Mouse (Mus musculus) thymus, adult 2 months (tissue): ENCODE data around the gene 1110008P14Rik. TPM values are rescaled to one million over a fixed set of nuclear protein-coding genes. Genes with fewer than 3 reads are reported as not detected.

Source experiments
- DNase-seq: peaks from one replicate; pipeline ENCODE4 v3.0.0; 2021
- H3K27ac ChIP-seq: fragments of 200-500 bp; 2 replicates; pipeline ENCODE4 v1.5.1; 2012; ENCODE audit warnings: low read length, control low read depth; ENCODE audit not compliant: control insufficient read depth, insufficient read depth
- H3K27me3 ChIP-seq: fragments of 200-500 bp; 2 replicates; pipeline ENCODE4 v1.6.1; 2012; ENCODE audit warnings: mild to moderate bottlenecking, low read length, moderate library complexity, mixed read lengths; ENCODE audit not compliant: control insufficient read depth, insufficient read depth
- H3K36me3 ChIP-seq: fragments of 200-500 bp; 2 replicates; pipeline ENCODE4 v1.6.1; 2012; ENCODE audit warnings: mild to moderate bottlenecking, low read length, moderate library complexity; ENCODE audit not compliant: control insufficient read depth, insufficient read depth
- H3K4me1 ChIP-seq: fragments of 200-500 bp; replicated peaks from 2 replicates; pipeline ENCODE4 v1.6.1; 2012; ENCODE audit warnings: low read length; ENCODE audit not compliant: control insufficient read depth, insufficient read depth
- H3K4me3 ChIP-seq: fragments of 200-500 bp; 2 replicates; pipeline ENCODE4 v1.5.1; 2012; ENCODE audit warnings: mild to moderate bottlenecking, low read length, control low read depth, moderate library complexity; ENCODE audit not compliant: control insufficient read depth, insufficient read depth
- CTCF ChIP-seq: fragments of 200-500 bp; IDR thresholded peaks from 2 replicates; pipeline ENCODE4 v1.5.1; 2012; ENCODE audit warnings: mild to moderate bottlenecking, control low read depth, low read length, moderate library complexity, borderline replicate concordance; ENCODE audit not compliant: control insufficient read depth, poor library complexity, insufficient read depth; ENCODE audit errors: extremely low read depth
- POLR2A ChIP-seq: fragments of 200-500 bp; IDR thresholded peaks from 2 replicates; pipeline ENCODE4 v1.6.1; 2012; ENCODE audit warnings: mild to moderate bottlenecking, low read length, control low read depth, moderate library complexity; ENCODE audit not compliant: control insufficient read depth, poor library complexity, insufficient read depth; ENCODE audit errors: extremely low read depth
- WGBS: fragments of 180-500 bp; shearing (Covaris S2); methylation state at CpG from one replicate; pipeline ENCODE4 v1.1.7; 2018; 5-methylcytosine and 5-hydroxymethylcytosine counted together
- polyA plus RNA-seq: library from polyadenylated mRNA; depleted of rRNA; stranded (reverse); fragments of >200 nt; gene quantifications from 2 replicates; pipeline ENCODE4 v1.2.3, GENCODE M21; 2012

The 1110008P14Rik gene
- polyA plus RNA-seq, 1 experiment, result 257 TPM

- Histone ChIP-seq H3K4me1 (peaks cover 15% of the 10 kb centered on the region), H3K4me3 (peak within 1 kb of the TSS; percentile 85), H3K36me3 (no peaks in the 10 kb centered on the region), H3K27ac (peak within 1 kb of the TSS; percentile 39; the same call in 1 of the 2 replicates), H3K27me3 (no peaks in the 10 kb centered on the region)
- DNase-seq, result peak; percentile 95
- TF ChIP-seq CTCF, result no peak
- peak; percentile 39; the same call in 1 of the 2 replicates for TF ChIP-seq POLR2A
- under 1% methylated on average over 31 of the region's 31 CpGs for WGBS
Measured at GRCm38 (mm10) chr2:32395484-32395945, 13.8 kb upstream of the 1110008P14Rik start, which contains the start of gene Ptges2. Gene Ptges2 (plus strand): TSS chr2:32395896.

GRCm38 (mm10) chr2:32394973-32395372 is 13.2 kb upstream of the 1110008P14Rik start:
- H3K4me3 ChIP-seq, result peak overlapping the region; percentile 85
- H3K4me1 ChIP-seq, result peaks cover 15% of the 10 kb centered on the region
- no peaks in the 10 kb centered on the region for H3K27me3 ChIP-seq
- WGBS, result 3% methylated on average over 8 of the region's 8 CpGs
- peak; percentile 64 for DNase-seq
- H3K27ac ChIP-seq, result no peak overlapping the region; the same call in 1 of the 2 replicates
- TF ChIP-seq POLR2A (no peak), CTCF (no peak)
- H3K36me3 ChIP-seq, result no peaks in the 10 kb centered on the region

GRCm38 (mm10) chr2:32392063-32392462 is 10.3 kb upstream of the 1110008P14Rik start:
- Histone ChIP-seq H3K27ac (no peak overlapping the region), H3K4me1 (peaks cover 20% of the 10 kb centered on the region), H3K4me3 (no peak overlapping the region), H3K36me3 (no peaks in the 10 kb centered on the region), H3K27me3 (no peaks in the 10 kb centered on the region; the same call in 1 of the 2 replicates)
- WGBS, result 98% methylated on average over 5 of the region's 5 CpGs
- TF ChIP-seq POLR2A, result no peak
- TF ChIP-seq CTCF, result no peak
- DNase-seq, result no peak

DNA sequence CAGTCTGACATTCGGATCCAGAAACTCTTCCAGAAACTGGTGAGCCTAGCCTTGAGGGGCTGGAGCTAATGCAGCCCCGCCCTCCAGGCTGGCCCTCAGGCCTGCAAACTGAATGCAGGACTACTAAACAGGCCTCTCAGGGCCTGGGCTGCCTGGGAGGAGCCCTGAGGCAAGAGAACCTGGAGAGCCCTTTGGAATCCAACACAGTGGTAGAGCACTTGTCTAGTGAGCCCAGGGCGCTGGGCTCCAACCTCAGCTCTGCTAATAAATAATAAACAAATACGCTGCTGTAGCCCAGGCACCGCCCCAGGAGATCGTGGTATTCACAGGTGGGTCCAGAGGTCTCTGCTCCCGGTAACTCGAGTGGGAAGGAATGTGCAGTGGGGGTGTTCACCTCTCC is 9.1 kb upstream of the 1110008P14Rik start:
- peaks cover 13% of the 10 kb centered on the region for H3K4me1 ChIP-seq
- TF ChIP-seq CTCF (no peak), POLR2A (no peak)
- 94% methylated on average over 8 of the region's 8 CpGs for whole genome bisulfite sequencing
- no peaks in the 10 kb centered on the region; the same call in 1 of the 2 replicates for H3K27me3 ChIP-seq
- DNase-seq, result no peak
- H3K4me3 ChIP-seq, result no peak overlapping the region
- H3K27ac ChIP-seq, result no peak overlapping the region
- H3K36me3 ChIP-seq, result no peaks in the 10 kb centered on the region

DNA sequence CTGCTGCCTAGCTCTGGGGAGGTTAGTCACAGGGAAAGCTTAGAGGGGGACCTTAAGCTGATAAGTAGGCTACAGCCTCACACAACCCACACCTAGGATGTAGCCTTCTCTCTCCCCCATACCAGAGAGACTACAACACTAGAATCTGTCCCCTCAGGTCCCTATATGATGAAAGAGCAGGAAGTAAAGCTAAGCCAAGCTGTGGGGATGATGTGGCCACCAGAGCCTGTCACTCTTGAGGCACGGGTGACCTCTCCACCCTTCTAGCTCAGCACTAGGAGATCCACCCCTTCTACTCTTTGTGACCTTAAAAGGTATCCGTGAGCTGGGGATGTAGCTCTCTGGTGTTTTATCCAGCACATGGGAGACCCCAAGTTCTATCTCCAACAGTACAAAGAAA is 7.4 kb upstream of the 1110008P14Rik start:
- no peaks in the 10 kb centered on the region for H3K36me3 ChIP-seq
- no peak for DNase-seq
- peaks cover 7% of the 10 kb centered on the region for H3K4me1 ChIP-seq
- H3K27me3 ChIP-seq, result no peaks in the 10 kb centered on the region; the same call in 1 of the 2 replicates
- WGBS, result 79% methylated on average over 2 of the region's 2 CpGs
- no peak overlapping the region for H3K4me3 ChIP-seq
- TF ChIP-seq POLR2A, result no peak
- TF ChIP-seq CTCF, result no peak
- no peak overlapping the region for H3K27ac ChIP-seq

- Histone ChIP-seq H3K27ac (no peak within 1 kb of the TSS), H3K4me3 (no peak within 1 kb of the TSS), H3K4me1 (peaks cover 7% of the 10 kb centered on the region), H3K27me3 (no peaks in the 10 kb centered on the region; the same call in 1 of the 2 replicates), H3K36me3 (no peaks in the 10 kb centered on the region)
- DNase-seq, result no peak
- TF ChIP-seq POLR2A, result no peak
- 64% methylated on average over 5 of the region's 5 CpGs for WGBS
Measured at GRCm38 (mm10) chr2:32387706-32388490, 6.2 kb upstream of the 1110008P14Rik start, which contains the start of gene Lcn2. Gene Lcn2 (minus strand): TSS chr2:32388252.

GRCm38 (mm10) chr2:32382689-32383088 is 951 bp upstream of the 1110008P14Rik start:
- peaks cover 16% of the 10 kb centered on the region for H3K4me1 ChIP-seq
- TF ChIP-seq CTCF (no peak), POLR2A (no peak)
- H3K4me3 ChIP-seq, result no peak overlapping the region
- H3K27ac ChIP-seq, result no peak overlapping the region
- H3K27me3 ChIP-seq, result no peaks in the 10 kb centered on the region
- H3K36me3 ChIP-seq, result 0 out of 2 replicates have a peak, but pooled peaks cover 6% of the 10 kb centered on the region
- no peak for DNase-seq
- 88% methylated on average over 2 of the region's 2 CpGs for WGBS
